Mouse (Mus musculus) lung, embryonic 14.5 days (tissue): Measurements from ENCODE around the gene Hivep3. TPM values are rescaled to one million over a fixed set of nuclear protein-coding genes. Genes with fewer than 3 reads are reported as not detected.
A peak's percentile ranks its signal among the peaks of the same experiment; 100 is the strongest.

Experiments used
- ATAC-seq: fragments of 200-750 bp; cut with Nextera tagmentation; 2 replicates; pipeline ENCODE4 v1.8.0; 2017; ENCODE audit warnings: mild to moderate bottlenecking, moderate TSS enrichment, moderate library complexity; ENCODE audit not compliant: insufficient read depth
- DNase-seq: peaks from one replicate; pipeline ENCODE4 v3.0.0-alpha.2; 2015
- H3K27ac ChIP-seq: fragments of 300-500 bp; sonication (generic); 2 replicates; pipeline ENCODE4 v1.5.1; 2014; ENCODE audit warnings: low read depth, mild to moderate bottlenecking, moderate library complexity
- H3K27me3 ChIP-seq: fragments of 300-500 bp; sonication (generic); 2 replicates; pipeline ENCODE4 v1.6.1; 2014; ENCODE audit warnings: low read length, control low read depth; ENCODE audit not compliant: insufficient read depth
- H3K36me3 ChIP-seq: fragments of 300-500 bp; sonication (generic); 2 replicates; pipeline ENCODE4 v1.6.1; 2014; ENCODE audit warnings: control low read depth; ENCODE audit not compliant: insufficient read depth
- H3K4me1 ChIP-seq: fragments of 300-500 bp; sonication (generic); 2 replicates; pipeline ENCODE4 v1.6.1; 2014; ENCODE audit warnings: antibody characterized with exemption, control low read depth; ENCODE audit not compliant: insufficient read depth
- H3K4me2 ChIP-seq: fragments of 300-500 bp; sonication (generic); 2 replicates; pipeline ENCODE4 v1.6.1; 2014; ENCODE audit warnings: mild to moderate bottlenecking
- H3K4me3 ChIP-seq: fragments of 300-500 bp; sonication (generic); 2 replicates; pipeline ENCODE4 v1.5.1; 2014; ENCODE audit warnings: low read depth, low read length
- H3K9ac ChIP-seq: fragments of 300-500 bp; sonication (generic); 2 replicates; pipeline ENCODE4 v1.6.1; 2014
- H3K9me3 ChIP-seq: fragments of 300-500 bp; sonication (generic); 2 replicates; pipeline ENCODE4 v1.6.1; 2016; ENCODE audit warnings: low read depth, low read length, control low read depth
- CTCF ChIP-seq: IDR thresholded peaks from 2 replicates; pipeline ENCODE4 v1.5.1; 2016; ENCODE audit warnings: antibody characterized with exemption, low read depth
- WGBS: fragments of 180-500 bp; shearing (Covaris S2); extraction: QIAGEN DNeasy Blood & Tissue Kit; methylation state at CpG from one replicate; pipeline ENCODE4 v1.1.7; 2014; 5-methylcytosine and 5-hydroxymethylcytosine counted together
- polyA plus RNA-seq: library from polyadenylated mRNA; unstranded; fragments of >200 nt; fragmentation: Nextera tagmentation; extraction: Ambion mirVana; gene quantifications from 2 replicates; pipeline ENCODE4 v1.2.1, GENCODE M21; 2014

Hivep3 gene
- 22.0 and 28.4 TPM in 2 replicates for polyA plus RNA-seq

GRCm38 (mm10) chr4:119733184-119733880 is at the start of gene Hivep3:
Gene Hivep3, plus strand, starts transcription at chr4:119733784.
- Histone ChIP-seq H3K27me3 (no peaks in the 10 kb centered on the region; the same call in 1 of the 2 replicates), H3K4me2 (peak within 1 kb of the TSS; percentile 91), H3K9me3 (no peaks in the 10 kb centered on the region), H3K9ac (peak within 1 kb of the TSS; percentile 57), H3K27ac (peak within 1 kb of the TSS; percentile 64; the same call in 1 of the 2 replicates), H3K36me3 (no peaks in the 10 kb centered on the region), H3K4me3 (peak within 1 kb of the TSS; percentile 84), H3K4me1 (no peaks in the 10 kb centered on the region)
- DNase-seq (peak; percentile 100), ATAC-seq (peak; percentile 97)
- no peak for TF ChIP-seq CTCF
- under 1% methylated on average over 36 of the region's 47 CpGs for WGBS

- WGBS: 82% methylated on average over 2 of the region's 2 CpGs
- no peak for ATAC-seq
- no peak overlapping the region for H3K4me3 ChIP-seq
- no peak overlapping the region for H3K4me2 ChIP-seq
- DNase-seq: no peak
- H3K9me3 ChIP-seq: no peaks in the 10 kb centered on the region
- no peak overlapping the region for H3K27ac ChIP-seq
- no peaks in the 10 kb centered on the region for H3K36me3 ChIP-seq
- no peaks in the 10 kb centered on the region for H3K4me1 ChIP-seq
- H3K27me3 ChIP-seq: no peaks in the 10 kb centered on the region
- no peak overlapping the region for H3K9ac ChIP-seq
- TF ChIP-seq CTCF: no peak
Measured at GRCm38 (mm10) chr4:119685746-119686145, 47.8 kb upstream of the Hivep3 start.

DNA sequence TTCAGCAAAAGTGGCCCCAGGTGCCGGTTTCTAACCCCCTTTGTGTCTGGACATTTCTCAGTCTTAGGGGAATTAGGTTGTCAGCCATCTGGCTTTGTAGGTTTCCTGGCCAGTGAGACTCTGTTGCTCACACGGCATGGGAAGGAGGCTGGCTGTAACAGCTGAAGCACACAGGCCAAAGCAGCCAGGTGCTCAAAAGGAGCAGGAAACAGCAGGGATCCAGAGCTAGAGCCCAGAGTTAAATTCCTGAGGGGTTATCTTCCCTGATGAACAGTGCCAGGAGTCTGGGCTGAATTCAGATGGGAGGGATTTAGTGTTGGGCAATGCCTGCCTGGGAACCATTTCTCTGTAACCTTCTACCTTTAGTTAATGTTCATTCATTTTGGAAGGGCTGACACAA is 35.2 kb upstream of the Hivep3 start:
- DNase-seq: no peak
- H3K4me1 ChIP-seq: 0 out of 2 replicates have a peak, but pooled peaks cover 2% of the 10 kb centered on the region
- no peak overlapping the region for H3K9ac ChIP-seq
- TF ChIP-seq CTCF: no peak
- no peak overlapping the region for H3K4me2 ChIP-seq
- H3K27me3 ChIP-seq: no peaks in the 10 kb centered on the region
- WGBS: 44% methylated on average over 2 of the region's 2 CpGs
- no peak for ATAC-seq
- H3K27ac ChIP-seq: no peak overlapping the region
- no peaks in the 10 kb centered on the region for H3K9me3 ChIP-seq
- H3K4me3 ChIP-seq: no peak overlapping the region
- H3K36me3 ChIP-seq: no peaks in the 10 kb centered on the region

- ATAC-seq (peak; percentile 90), DNase-seq (peak; percentile 92)
- H3K9me3 ChIP-seq: no peaks in the 10 kb centered on the region
- H3K9ac ChIP-seq: no peak overlapping the region
- no peak overlapping the region for H3K4me3 ChIP-seq
- no peaks in the 10 kb centered on the region for H3K27me3 ChIP-seq
- no peak for TF ChIP-seq CTCF
- H3K4me2 ChIP-seq: no peak overlapping the region
- 44% methylated on average over 11 of the region's 11 CpGs for WGBS
- peak overlapping the region; percentile 78; the same call in 1 of the 2 replicates for H3K27ac ChIP-seq
- H3K36me3 ChIP-seq: no peaks in the 10 kb centered on the region
- H3K4me1 ChIP-seq: 0 out of 2 replicates have a peak, but pooled peaks cover 2% of the 10 kb centered on the region
Measured at GRCm38 (mm10) chr4:119701269-119701954, 32.2 kb upstream of the Hivep3 start.

- no peak overlapping the region for H3K4me3 ChIP-seq
- ATAC-seq (peak; percentile 63; the same call in 1 of the 2 replicates), DNase-seq (peak; percentile 81)
- no peak overlapping the region for H3K27ac ChIP-seq
- no peaks in the 10 kb centered on the region for H3K27me3 ChIP-seq
- no peaks in the 10 kb centered on the region for H3K9me3 ChIP-seq
- no peak for TF ChIP-seq CTCF
- 0 out of 2 replicates have a peak, but pooled peaks cover 2% of the 10 kb centered on the region for H3K4me1 ChIP-seq
- no peak overlapping the region for H3K4me2 ChIP-seq
- WGBS: 59% methylated on average over 8 of the region's 8 CpGs
- no peak overlapping the region for H3K9ac ChIP-seq
- no peaks in the 10 kb centered on the region for H3K36me3 ChIP-seq
Measured at GRCm38 (mm10) chr4:119703965-119704364, 29.6 kb upstream of the Hivep3 start.

DNA sequence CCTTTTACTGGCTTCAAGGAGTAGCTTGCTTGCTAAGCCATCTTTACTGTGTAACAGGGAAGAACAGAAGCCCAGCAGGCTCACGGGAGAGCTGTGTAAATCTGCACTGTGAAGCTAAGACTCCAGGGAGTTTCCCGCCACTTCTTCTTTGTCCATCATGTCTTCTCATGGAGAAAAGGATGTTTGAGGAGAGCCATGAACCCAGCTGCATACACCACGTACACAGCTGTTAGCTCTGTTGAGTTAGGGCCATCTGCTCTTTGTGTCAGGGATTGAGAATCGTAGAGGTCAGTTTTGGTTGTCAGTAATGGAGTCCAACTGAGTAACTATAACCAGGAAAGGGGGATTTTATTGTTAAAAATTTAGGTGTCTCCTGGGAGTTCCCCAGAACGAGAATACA is 26.3 kb upstream of the Hivep3 start:
- no peak overlapping the region for H3K4me3 ChIP-seq
- H3K9me3 ChIP-seq: no peaks in the 10 kb centered on the region
- H3K36me3 ChIP-seq: no peaks in the 10 kb centered on the region
- no peak overlapping the region for H3K9ac ChIP-seq
- ATAC-seq (no peak), DNase-seq (no peak)
- H3K4me2 ChIP-seq: no peak overlapping the region
- H3K27ac ChIP-seq: no peak overlapping the region
- no peaks in the 10 kb centered on the region for H3K4me1 ChIP-seq
- no peak for TF ChIP-seq CTCF
- WGBS: 66% methylated on average over 5 of the region's 5 CpGs
- no peaks in the 10 kb centered on the region for H3K27me3 ChIP-seq

GRCm38 (mm10) chr4:119707751-119708150 is 25.8 kb upstream of the Hivep3 start:
- DNase-seq (peak; percentile 23), ATAC-seq (peak; percentile 58; the same call in 1 of the 2 replicates)
- H3K27ac ChIP-seq: no peak overlapping the region
- H3K9ac ChIP-seq: no peak overlapping the region
- TF ChIP-seq CTCF: no peak
- H3K9me3 ChIP-seq: no peaks in the 10 kb centered on the region
- H3K36me3 ChIP-seq: no peaks in the 10 kb centered on the region
- H3K4me3 ChIP-seq: no peak overlapping the region
- no peaks in the 10 kb centered on the region for H3K27me3 ChIP-seq
- H3K4me2 ChIP-seq: no peak overlapping the region
- 44% methylated on average over 3 of the region's 3 CpGs for WGBS
- no peaks in the 10 kb centered on the region for H3K4me1 ChIP-seq
